Mouse (Mus musculus): ENCODE results near the gene 1700056E22Rik.

Gene 1700056E22Rik

DNA sequence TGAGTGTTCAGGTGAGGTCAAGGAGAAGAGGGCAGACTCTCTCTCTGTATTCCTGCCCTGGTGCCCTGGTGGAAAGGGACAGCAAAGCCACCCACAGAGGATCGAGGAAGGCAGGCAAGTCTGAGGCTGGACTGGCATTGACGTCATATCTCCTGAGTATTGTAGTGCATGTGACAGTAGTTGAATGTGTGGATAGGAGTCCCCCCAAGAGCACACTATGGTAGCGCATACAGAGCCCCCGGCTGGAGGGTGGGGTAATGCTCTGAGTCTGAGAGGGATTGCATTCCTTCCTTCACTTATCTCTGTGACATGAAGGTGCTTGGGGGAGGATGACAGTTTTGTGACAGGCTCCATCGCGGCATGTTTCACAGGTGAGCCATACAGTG is 14.4 kb downstream of the 1700056E22Rik start:
- no peak for DNase-seq (ENCODE audit: low spot score in 2 of 2)

DNA sequence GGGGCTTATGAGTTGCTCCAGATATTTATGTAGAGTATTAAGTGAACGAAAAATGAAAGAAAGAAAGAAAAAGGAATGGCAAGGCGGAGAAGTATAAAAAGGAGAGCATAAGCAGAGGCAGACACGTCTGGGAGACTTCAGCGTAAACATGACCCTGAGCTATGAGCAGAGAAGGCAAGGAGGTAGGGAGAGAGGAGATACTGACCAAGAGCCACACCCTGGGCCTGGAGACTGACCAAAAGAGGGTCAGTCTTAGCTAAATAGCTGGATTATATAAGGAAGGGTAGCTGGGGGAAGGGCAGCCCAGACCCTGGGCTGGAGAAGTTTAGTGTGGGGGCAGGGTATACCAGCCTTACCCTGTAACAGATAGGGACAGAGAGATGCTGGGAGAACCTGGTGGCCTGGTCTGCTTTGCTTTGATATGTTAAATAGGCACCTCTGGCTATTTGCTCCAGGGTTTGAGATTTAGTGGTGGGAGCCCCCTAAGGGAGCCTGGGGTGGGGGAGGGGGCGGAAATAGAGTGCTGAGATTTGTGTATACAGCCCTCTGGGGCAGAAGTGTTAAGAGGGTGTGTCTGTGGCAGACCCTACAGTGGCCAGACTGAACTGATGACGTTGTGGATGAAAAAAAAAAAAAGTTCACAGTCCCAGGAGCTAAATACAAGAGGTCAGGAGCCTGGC is 14.9 kb downstream of the 1700056E22Rik start:
- no peak for DNase-seq (ENCODE audit: low spot score in 2 of 2)

DNA sequence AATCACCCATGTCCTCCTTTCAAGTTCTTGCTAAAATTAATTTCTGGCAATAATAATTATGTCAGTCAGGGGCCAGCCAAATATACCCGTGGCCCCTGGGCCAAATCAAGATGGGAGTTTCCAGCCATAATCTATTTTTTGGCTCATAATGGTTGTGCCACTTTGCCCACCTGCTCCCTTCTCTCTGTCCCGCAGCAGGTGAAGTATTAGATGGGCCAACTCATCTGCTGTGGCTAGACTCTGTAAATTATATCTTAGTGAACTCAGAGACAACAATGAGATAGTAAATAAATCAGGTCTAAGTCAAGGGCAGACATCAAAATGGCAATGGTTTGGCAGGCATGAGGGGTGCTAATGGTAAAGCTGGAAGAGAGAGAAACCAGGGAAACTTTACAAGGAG is 16.5 kb downstream of the 1700056E22Rik start:
- DNase-seq (ENCODE audit: low spot score in 2 of 2) = no peak

DNA sequence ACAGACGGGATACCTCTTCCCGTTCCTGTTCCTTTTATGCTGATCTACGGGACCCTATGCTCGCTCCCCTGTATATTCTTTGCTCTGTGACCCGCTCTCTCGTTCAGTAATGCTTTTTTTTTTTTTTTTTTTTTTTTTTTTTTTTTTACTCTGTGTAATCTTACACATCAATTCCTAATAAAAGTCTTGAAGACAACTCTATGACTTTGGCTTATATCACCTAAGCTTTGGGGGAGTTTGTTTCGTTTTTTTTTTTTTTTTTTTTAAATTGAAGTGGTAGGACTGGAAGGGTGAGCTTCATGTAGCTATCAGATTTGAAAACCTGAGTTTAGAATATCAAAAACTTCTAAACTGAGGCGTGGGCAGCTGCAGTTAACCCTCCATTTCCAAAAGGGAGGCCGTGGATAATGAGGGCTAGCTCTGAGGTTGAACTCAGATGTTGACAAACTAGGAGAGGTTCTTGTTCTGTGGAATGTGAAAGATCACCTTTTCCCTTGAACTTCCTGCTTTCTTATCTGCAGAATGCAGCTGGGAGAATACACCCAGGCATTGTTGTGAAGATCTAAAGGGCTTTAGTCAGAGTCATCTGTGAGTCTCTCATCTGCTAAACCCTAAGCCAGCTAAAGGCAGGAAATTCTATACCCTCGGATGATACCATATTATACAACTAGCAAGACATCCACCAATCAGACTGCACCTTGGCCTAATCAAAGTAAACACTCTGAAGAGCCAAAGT is 17.9 kb downstream of the 1700056E22Rik start:
- DNase-seq (ENCODE audit: low spot score in 2 of 2) = no peak

DNA sequence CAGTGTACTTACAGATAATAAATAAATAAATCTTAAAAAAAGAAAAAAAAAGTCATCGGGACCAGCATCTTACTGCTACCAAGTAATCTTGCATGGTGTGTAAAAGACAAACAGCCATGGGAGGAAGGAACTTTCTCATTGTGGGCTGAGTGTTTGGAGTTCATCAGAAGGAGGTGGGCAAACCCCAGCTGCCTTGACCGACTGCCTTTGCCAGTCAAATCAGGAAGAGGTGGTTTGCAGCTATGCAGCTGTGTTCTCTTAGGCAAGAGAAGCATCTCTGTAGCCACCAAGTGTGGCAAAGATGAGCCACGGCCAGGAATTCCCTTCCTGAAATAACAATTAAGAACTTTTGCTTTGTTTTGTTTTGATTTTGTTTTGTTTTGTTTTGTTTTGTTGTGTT is 20.0 kb downstream of the 1700056E22Rik start:
- no peak for DNase-seq (ENCODE audit: low spot score in 2 of 2)

DNA sequence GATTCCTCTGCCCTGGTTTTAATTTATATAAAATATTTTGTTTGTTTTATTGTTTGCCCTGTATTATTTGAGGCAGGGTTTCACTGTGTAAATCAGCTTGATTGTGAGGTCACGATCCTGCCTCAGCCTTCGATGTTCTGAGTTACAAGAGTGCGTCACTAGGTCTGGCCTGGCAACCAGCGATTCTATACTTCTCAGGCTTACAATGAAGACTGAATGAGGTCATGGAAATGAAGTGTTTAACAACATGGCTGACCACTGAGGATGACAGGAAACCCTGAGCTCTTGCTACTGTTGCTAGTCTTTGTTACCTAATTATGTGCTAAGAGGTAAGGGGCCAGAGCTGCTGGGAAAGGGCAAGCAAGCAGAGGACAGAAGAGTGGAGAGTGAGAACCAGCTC is 21.0 kb downstream of the 1700056E22Rik start, which contains the start of gene Dusp10:
Dusp10 (plus strand) TSS at position 197 of the 400 bp plus-strand sequence.
- DNase-seq (ENCODE audit: low spot score in 2 of 2) = no peak

DNA sequence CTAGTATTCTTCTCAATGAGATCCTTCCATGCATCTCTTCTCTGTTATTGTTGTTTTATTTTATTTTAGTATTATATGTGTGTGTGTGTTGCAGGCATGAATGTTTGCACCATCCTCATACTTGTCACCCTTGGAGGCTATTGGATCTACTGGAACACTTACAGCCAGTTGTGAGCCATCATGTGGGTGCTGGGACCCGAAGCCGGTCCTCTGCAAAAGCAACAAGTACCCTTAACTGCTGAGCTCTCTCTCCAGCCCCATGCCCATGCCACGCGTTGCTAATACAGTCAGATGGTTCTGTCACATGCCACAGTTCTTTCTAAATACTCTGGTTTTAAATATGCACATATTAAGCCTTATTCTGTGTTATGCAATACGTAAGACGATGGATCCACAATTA is 22.8 kb downstream of the 1700056E22Rik start:
- DNase-seq (ENCODE audit: low spot score in 2 of 2) = no peak

DNA sequence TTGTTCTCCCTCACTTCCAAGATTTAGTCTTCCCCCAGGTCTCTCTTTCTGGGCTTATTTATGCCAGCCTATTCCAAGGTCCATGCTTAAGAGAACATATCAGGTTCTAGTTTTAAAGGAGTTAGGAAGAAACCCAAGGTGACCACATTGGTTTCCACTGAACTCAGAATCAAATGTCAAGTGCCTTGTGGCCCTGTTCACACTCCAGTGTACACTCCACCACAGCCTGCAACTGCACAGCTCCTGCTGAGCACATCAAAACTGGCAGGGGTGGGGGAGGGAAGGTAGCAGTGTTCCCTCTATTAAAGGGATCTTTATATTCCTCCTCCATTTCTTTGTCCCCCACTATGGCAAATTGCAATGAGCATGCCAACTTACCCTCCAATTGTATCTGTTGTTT is 28.0 kb downstream of the 1700056E22Rik start:
- DNase-seq (ENCODE audit: low spot score in 2 of 2) = no peak

DNA sequence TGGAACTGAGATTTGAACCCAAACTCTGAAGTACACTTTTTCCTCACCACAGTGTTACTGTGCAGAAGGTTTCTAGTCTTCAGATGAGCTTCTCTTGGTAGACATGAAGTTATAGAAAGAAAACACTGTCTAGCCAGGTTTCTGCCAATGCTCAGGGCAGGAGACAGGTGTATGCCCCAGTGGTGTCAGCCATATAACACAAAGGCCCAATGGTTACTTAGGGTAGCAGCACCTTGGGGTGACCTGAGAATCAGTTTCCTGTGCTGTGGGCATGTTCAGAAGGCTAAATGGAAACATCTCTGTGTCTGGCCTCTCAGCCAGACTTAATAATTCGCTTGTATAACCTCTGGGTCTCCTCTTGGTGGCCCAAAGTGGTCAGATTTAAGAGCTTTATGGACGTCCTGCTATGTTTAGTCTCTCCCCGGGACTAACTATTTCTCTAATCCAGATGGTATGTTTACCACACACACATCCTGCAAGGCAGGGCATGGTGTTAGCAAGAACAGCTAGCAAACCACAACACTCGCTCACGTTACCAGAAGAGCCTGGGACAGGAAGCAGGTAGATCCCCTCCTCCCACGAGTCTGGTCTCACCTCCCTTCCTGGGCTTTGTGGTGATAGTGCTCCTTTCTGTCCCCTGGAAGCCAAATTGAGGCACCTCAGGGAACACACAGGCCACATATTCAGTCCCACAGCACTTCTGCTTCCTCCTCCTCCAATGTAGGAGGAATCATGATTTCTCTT is 28.6 kb downstream of the 1700056E22Rik start:
- DNase-seq (ENCODE audit: low spot score in 2 of 2) = peak in 1 of 2 experiments; percentile 37

DNA sequence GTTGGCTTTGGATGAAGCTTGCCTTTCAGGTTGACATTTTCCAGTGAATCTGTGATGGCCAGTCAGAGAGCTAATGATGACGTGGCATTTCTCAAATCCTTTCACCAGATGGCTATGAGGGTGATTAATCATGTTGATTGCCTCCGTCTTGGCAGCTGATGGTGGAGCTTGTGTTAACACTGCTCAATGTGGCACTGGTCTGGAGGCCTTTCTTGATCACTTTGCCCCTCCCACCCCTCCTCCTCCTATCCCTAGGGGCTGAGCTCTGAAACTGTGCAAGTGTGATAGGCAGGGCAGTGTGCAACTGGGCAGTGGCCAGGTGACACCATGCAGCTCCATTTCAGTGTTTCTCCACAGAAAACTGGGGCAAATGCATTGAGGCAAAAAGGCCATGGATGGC is 29.8 kb downstream of the 1700056E22Rik start:
- no peak for DNase-seq (ENCODE audit: low spot score in 2 of 2)

DNA sequence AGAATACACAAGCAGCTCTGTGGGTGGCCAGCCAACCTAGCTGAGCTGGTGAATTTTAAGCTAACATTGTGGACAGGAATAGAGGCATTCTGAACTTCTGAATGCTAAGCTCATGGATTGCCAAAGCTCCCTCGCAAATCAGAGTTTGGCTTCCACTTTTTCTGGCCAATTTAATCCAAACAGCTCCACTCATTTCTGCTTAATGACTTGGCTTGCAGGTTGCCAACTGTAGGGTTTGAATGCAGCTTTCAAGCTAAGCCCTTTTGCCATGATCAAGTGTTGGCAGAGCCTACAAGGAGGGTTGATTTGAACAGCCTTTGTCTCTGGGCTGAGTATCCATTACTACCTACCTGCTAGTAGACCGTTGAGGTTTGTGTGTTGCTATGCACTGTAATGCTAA is 31.6 kb downstream of the 1700056E22Rik start:
- no peak for DNase-seq (ENCODE audit: low spot score in 2 of 2)

DNA sequence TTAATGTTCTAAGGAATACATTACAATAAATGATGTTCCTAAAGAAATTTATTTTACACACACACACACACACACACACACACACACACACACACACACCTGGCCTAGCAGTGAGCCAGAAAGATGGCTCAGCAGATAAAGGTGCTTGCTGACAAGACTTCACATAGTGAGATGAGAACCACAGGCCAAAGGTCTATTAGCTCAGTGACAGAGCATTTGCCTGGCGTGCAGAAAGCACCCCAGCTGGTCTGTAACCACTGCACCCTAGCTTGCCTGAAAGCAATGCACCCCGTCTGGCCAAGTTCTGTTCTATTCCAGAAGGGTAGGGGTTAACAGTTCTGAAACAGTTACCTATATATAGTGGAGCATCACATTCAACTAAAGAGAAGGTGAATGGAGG is 36.9 kb downstream of the 1700056E22Rik start:
- DNase-seq (ENCODE audit: low spot score in 2 of 2) = no peak

DNA sequence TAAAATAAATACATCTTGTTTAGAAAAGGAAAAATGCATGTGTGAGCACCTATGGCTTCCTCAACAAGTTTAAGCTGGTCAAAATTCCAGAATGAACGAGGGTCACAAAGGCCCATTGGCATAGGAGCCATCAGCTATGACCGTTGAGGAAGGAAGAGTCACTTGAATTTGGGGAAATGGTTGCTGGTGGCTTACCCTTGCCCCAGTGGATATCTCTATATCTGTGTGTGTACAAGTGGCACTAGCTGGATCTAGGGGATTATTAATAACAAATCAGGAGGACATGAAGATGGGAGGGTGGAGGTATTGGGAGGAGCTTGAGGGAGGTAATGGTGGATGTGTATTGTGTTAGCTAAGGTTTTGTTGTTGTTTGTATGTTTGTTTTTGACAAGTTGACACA is 42.2 kb downstream of the 1700056E22Rik start:
- DNase-seq (ENCODE audit: low spot score in 2 of 2) = no peak

DNA sequence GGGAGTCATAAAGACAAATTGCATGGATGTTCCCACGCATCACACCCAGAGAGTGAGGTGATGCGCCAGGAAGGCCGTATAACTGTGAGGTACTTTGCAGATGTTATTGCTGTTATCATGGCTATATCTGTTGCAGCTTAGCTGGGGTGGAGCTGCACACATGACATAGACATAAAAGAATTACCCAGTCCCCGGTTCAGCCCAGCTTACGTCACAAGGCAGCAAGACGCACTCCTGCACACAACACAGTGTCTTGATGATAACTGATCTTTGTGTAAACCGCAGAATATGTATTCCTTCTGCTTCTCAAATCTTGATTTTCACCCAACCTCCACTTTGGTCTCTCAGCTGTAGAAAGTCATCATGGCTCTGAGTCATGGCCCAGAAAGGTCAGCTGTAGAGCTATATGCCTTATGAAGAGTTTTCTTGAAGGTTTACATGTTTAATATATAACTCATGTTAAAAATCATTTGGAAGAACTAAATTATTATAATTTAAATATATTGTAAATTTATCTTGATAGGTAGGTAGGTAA is 46.3 kb downstream of the 1700056E22Rik start:
- no peak for DNase-seq (ENCODE audit: low spot score in 2 of 2)

Measured in spleen, postnatal 10 days (tissue).